Mouse (Mus musculus): ENCODE measurements around the gene Nudt4. TPM values are rescaled to one million over a fixed set of nuclear protein-coding genes. Genes with fewer than 3 reads are reported as not detected.

The Nudt4 gene
- polyA plus RNA-seq (2015; fragmentation: Illumina TruSeq; extraction: RNeasy Lipid Tissue Mini Kit (QIAGEN cat#74804); ENCODE audit: insufficient read depth, low read depth, low replicate concordance): 21.5 TPM

DNA sequence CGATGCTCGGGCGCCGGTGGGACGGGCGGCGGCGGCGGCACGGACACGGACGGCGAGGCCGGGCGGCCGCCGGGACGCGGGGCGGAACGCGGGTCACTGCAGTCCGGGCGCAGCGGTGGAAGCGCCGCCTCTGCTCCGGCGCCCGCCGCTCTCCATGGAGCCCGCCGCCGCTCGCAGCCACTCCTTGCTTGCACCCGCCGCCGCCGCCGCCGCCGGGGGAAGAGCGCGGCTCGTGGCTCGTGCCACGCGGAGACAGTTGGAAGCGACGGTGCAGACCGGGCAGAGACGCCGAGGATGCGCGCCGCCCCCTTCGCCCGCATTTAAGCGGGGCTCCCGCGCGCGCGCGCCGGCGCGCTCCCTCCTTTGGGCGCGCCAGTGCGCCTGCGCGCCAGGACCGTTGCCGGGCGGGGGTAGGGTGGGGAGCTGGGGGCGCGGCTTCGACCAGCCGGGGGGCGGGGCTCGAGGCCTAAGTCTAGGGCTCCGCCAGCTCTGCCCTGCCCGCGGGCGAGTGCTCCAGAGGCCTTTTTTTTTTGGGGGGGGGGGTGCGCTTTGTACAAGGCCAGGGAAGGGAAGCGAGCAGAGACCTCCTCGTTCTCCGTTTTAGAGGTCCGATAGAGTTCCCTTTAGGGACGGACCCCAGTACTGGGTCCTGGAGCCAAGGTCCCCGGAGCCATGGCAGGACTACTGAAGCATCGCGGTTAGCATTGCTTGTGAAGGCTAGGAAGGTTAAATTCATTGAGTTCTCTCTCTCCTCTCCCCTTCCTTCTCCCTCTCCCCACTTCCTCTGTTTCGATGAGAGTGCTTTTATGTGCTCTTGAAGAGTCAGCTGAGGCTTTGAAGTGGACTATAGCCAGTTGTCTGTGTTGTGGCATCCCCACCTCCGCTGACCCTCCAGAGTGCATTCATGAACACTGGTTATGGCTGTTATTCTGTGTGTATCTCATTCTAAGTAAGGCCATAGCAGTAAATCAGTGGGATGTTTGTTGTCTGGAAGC lies at the start of gene Nudt4:
Gene Nudt4 (minus strand): TSS at position 296 of the 995 bp plus-strand sequence.

DNA sequence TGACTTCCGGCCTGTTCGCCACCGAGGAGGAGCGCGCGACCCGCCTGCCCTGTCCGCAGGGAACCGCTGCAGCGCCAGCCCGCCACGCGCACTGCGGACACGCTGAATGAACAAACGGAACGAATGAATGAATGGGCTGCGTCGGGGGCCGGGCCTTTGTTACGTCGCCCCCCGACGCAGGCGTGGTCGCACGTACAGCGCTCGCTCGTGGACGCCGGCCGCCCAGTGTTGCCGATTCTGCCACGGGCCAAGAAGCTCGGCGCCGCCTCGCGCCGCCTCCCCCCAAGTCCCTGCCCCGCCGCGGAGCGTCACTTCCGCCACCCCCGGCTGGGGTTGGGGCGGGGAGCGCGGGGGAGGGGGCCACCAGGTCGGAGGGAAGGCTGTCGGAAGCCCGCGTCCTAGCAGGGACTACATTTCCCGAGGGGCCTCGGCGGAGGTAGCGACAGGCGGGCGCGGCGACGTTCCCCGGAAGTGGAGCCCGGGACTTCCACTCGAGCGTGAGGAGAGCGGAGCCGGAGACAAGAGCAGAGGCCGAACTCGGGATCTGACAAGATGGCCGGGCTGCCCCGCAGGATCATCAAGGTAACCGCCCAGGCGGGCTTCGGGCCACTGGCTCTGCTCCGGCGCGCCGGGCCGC lies 49.2 kb downstream of the Nudt4 start, which contains the start of gene Ube2n:
Gene Ube2n (plus strand): TSS at position 490 of the 637 bp plus-strand sequence.

DNA sequence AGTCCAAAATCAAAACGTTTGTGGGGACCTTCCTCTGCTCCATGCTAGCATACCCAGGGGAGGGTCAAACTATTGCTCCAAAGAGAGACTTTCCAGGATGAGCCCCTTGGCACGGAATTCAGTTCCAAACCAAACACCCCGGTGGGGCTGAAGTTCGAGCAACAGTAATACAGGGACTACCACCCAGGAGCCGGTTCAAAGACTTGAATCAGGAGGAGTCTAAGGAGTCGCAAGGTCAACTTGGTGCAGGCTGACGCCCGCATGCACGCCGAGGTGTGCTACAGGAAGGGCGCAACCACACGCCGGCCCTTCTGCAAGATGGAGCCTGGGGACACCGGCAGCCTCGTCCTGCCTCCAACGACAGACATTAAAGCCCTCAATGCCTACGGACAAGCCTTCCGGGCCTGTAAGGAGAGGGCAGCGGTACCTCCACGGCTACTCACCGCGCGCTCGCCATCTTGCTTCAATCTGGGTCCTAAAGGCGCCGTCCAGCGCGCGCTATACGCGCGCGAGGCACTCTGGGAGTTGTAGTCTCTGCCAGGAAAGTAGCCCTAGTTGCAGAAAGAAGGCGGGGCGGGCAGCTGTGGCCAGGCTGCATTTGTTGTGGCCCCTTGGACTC lies 62.4 kb downstream of the Nudt4 start, which contains the start of gene Mrpl42:
Gene Mrpl42 (minus strand): TSS at position 478 of the 619 bp plus-strand sequence.

Other genes with a start within 250 kb of the Nudt4 start
- 3.1 TPM for gene Cradd, start 240.0 kb downstream of the Nudt4 start, polyA plus RNA-seq (2015; fragmentation: Illumina TruSeq; extraction: RNeasy Lipid Tissue Mini Kit (QIAGEN cat#74804); ENCODE audit: insufficient read depth, low read depth, low replicate concordance)
- 6.0 TPM for gene Socs2, start 147.0 kb downstream of the Nudt4 start, polyA plus RNA-seq (2015; fragmentation: Illumina TruSeq; extraction: RNeasy Lipid Tissue Mini Kit (QIAGEN cat#74804); ENCODE audit: insufficient read depth, low read depth, low replicate concordance)
- gene Mrpl42, start 62.2 kb downstream of the Nudt4 start, polyA plus RNA-seq (2015; fragmentation: Illumina TruSeq; extraction: RNeasy Lipid Tissue Mini Kit (QIAGEN cat#74804); ENCODE audit: insufficient read depth, low read depth, low replicate concordance): 33.6 TPM
- 22.6 TPM for gene Ube2n, start 49.0 kb downstream of the Nudt4 start, polyA plus RNA-seq (2015; fragmentation: Illumina TruSeq; extraction: RNeasy Lipid Tissue Mini Kit (QIAGEN cat#74804); ENCODE audit: insufficient read depth, low read depth, low replicate concordance)
- gene Anapc15-ps, start 109.3 kb upstream of the Nudt4 start, polyA plus RNA-seq (2015; fragmentation: Illumina TruSeq; extraction: RNeasy Lipid Tissue Mini Kit (QIAGEN cat#74804); ENCODE audit: insufficient read depth, low read depth, low replicate concordance): not detected

Measured in pancreas, adult 10 weeks (tissue).